Mouse (Mus musculus) telencephalon, adult 2 months (tissue): ENCODE measurements around the gene Eif3b.
"Not testable (repeated sequence)": the region's sequence is repeated elsewhere in the genome, so short reads cannot be mapped to it uniquely, and the experiment has no call there.

Experiments
- DNase-seq: peaks from one replicate; pipeline ENCODE4 v3.0.0-alpha.2; 2011; ENCODE audit warnings: low read depth, low spot score

Gene Eif3b

DNA sequence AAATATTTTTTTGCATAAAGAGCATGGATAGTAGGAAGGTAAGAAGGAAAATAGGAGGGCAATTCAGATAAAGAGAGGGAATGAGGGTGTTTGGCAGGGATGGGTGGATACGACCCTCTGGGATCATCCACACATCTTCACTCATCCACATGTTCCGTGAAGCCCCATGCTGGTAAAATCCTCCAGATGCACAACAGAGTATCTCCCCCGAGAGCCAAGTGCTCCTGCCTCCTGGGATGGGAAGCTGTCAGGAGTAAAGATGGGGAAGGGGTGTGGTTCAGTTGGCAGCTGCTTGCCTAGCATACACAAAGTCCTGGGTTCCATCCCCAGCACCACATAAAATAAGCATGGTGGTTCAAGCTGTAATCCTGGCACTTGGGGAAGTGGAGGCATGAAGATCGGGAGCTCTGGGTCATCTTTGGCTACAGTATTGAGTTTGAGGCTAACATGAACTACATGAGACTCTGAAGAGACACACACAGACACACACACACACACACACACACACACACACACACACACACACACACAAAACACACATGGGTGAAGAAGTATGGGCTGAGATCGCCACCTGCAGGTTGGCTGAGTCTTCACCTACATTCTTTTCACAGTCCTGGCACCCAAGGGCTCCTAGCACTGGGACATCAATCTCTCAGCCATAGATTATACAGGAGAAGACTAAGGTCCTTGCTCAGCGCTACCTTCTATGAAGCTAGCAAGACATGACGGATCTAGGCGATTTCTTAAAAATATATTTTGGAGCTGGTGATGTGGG is 22.8 kb upstream of the Eif3b start:
- no peak for DNase-seq

DNA sequence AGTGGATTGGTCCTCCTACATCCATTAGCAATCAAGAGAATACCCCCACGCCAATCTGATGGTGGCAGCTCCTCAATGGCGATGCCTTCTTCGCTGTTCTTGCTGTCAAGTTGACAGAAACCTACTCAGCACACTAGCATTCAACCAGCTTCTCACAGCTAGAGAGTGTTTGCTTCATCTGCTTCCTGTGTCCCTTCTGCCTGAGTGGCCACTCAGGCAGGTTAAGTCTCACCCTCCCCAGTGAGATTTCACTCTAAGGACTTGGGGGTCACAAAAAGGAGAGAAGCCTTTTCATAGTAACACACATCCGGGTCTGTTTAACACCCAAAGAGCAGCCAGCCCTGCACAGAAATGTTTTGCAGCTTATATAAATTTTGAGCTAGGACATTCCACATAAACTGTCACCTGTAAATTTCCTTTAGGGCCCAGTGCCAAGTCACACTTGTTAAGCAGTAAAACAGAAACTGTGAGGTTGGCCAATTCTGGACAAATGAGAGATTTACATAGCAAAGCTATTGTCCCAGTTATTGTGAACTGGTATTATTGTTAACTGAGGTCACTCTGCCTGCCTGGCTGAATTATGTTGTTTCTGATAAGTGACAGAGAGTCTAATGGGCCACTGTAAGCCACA is 16.4 kb upstream of the Eif3b start:
- no peak for DNase-seq

DNA sequence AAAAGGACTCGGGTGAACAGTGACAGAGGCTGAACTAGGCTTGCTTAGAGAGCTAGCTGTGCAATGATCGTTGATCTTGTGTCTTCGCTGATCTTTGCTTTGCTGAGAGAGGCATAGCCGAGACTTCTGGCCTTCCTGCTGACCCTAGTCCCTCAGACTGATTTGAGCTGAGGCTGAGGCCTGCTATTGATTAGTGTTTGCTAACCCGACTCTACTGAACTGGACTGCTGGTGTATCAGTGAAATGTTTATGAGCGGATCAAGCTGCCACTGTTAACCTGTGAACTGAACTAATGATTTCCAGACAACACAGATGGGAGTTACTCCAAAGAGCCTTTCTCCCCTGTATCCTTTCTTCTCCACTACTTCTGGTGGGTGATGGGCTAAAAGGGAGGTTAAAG is 14.0 kb upstream of the Eif3b start:
- no peak for DNase-seq

DNA sequence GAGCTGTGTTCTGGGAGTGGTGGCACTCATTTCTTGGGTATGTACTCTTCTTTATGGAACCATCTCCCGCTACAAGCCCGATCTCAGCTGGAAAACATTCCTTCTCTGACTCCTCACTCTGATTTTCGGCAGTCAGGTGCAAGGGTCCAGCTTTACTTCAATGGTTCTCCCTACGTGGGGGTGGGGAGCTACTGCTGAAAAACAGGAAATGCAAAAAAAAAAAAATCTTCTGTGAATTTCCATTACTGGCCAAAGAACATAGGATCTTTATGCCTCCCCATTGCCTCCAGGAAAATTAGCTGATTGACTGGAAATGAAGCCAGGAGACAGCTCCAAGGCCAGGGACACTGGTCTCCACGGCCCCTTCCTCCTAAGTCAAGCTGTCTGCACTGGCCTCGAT is 12.5 kb upstream of the Eif3b start:
- DNase-seq: no peak

DNA sequence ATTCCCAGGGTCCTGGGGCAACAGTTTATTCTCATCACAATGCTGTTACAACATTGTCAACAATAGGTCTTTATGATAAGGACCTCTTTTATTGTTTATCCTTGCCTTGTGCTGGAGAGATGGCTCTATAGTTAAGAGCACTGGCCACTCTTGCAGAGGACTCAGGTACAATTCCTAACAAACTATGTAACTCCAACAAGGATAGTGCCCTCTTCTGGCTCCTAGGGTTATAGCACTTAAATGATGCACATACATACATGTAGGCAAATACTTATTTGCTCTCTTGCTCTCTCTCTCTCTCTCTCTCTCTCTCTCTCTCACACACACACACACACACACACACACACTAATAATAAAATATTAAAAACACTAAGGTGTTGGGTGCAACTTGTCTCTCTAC is 10.3 kb upstream of the Eif3b start:
- DNase-seq: no peak

DNA sequence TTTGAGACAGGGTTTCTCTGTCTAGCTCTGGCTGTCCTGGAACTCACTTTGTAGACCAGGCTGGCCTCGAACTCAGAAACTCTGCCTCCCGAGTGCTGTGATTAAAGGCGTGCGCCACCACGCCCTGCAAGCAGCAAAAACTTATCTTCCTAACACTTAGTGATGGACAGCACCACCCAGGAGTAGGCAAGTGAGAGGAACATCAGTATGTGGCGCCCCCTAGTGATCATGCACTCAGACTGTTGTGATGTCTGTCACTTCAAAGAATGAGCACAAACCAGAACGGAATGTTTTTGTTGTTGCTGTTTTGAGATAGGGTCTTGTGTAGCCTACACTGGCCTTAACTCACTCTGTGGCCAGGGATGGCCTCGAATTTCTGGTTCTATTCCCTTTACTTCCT is 7.8 kb upstream of the Eif3b start:
- no peak for DNase-seq

DNA sequence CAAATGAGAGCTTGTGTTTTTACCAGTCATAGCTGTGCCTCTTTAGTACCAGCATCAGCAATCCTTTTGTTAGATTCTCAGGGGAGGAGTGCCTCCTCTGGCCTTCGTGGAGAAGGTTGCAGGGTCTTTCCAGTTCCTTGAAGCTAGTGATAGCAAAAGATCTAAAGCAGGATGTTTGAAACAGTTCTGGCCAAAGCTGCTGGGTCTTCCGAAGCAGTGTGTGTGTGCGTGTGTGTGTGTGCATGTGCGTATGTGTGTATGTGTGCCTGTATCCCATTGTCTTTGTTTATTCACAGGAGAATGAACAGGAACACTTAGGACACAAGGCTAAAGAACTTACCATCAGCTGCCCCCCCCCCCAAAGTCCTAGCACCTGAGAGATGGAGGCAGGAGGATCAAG is 4.5 kb upstream of the Eif3b start:
- DNase-seq: no peak

DNA sequence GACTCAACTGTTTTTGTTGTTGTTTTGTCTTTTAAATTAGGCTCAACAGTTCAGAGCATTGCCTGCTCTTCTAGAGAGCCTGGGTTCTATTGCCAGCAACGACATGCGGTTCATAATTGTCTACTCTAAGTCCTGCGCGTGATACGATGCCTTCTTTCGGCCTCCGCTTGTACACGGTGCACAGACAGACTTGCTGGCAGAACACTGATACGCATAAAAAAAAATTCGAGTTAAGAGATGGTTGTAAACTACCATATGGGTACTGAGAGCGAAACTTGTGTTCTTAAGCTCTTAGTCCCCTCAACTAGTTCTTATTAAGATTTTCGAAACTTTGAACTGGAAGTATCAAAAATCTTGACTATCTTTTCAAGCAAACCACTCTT is 1.0 kb upstream of the Eif3b start:
- DNase-seq: no peak

DNA sequence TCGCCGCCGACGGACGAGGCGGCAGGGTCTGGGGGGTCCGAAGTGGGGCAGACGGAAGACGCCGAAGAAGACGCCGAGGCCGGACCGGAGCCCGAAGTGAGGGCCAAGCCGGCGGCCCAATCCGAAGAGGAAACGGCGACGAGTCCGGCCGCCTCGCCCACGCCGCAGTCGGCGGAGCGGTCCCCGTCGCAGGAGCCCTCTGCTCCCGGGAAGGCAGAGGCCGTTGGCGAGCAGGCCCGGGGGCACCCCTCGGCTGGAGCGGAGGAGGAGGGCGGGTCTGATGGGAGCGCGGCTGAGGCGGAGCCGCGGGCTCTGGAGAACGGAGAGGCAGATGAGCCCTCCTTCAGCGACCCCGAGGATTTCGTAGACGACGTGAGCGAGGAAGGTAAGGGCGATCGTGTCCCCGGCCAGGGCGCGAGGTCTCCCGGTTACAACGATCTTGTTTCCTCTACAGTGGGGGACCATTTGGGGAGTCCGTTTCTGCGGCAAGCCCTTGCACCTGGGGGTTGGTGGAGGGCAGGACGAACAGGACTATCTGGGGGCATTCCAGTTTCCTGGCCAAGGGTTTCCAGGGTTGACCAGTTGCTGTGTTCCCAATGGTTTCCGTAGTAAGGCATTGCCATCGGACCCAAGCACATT is 433 bp downstream of the Eif3b start:
- no peak for DNase-seq

DNA sequence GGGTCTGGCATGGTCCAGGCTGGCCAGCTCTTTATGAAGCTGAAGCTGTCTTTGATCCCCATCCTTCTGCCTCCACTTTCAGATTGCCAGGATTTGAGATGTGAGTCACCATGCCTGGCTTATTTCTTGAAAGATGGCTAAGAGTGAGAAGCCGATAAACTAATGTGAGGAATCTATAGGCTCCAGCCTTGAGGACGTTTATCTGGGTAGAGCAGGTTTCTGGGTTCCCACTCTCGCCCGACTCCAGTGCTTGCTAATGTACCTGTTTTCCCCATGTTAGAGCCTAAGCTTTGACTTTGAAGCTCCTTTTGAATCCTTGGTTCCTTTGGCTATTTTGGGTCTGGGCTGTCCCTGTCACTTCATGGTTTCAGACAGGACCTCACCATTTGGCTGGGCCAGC is 1.5 kb downstream of the Eif3b start:
- no peak for DNase-seq

DNA sequence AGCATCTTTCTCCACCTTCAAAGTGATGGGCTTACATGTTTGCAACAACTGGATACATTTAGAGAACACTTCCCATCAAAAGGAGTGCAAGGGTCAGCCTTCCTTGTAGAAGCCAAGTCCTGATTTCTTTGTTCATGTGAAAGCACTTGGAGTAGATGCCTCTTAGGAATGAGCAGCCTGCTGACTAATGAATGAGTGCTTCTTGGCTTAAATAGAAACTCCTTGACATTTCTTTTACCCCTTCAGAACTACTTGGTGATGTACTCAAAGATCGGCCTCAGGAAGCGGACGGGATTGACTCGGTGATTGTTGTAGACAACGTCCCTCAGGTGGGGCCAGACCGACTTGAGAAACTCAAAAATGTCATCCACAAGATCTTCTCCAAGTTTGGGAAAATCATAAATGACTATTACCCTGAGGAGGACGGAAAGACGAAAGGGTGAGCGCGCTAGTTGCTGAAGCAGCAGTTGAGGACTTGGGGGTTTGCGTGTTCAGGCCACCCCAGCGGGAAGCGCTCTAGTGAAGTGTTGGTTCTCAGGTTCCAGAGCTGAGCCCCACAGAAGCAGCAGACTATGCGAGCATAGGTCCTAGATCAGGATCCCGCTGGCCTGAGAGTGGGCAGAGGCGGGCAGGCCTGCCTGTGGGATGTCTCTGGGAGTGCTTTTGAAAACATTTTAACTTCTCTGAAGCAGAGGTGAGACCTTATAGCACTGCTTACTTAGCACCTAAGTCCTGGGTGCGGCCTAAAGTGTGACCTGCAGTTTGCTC is 6.1 kb downstream of the Eif3b start:
- DNase-seq: no peak

DNA sequence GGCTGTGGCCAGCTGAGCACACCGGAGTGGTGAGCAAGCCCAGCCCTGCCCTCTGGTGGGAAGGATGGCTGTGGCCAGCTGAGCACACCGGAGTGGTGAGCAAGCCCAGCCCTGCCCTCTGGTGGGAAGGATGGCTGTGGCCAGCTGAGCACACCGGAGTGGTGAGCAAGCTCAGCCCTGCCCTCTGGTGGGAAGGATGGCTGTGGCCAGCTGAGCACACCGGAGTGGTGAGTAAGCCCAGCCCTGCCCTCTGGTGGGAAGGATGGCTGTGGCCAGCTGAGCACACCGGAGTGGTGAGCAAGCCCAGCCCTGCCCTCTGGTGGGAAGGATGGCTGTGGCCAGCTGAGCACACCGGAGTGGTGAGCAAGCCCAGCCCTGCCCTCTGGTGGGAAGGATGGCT is 20.0 kb downstream of the Eif3b start:
- DNase-seq: not testable (repeated sequence)

DNA sequence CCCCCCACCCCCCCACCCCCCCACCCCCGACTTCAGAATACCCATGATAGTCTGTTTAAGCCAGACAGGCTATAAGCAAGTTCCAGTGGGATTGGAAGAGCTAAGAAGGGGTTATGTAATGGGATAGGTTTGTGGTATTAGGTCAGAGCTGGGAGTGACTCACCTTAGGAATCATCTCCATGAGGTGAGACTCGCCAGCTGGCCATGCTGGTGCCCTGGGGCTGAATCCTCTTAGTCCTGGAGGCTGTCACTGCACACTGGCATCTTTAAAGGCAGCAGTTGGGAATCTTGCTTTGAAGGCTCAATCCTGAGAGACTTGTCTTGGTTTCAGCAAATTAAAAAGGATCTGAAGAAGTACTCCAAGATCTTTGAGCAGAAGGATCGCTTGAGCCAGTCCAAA is 22.3 kb downstream of the Eif3b start:
- DNase-seq: no peak

DNA sequence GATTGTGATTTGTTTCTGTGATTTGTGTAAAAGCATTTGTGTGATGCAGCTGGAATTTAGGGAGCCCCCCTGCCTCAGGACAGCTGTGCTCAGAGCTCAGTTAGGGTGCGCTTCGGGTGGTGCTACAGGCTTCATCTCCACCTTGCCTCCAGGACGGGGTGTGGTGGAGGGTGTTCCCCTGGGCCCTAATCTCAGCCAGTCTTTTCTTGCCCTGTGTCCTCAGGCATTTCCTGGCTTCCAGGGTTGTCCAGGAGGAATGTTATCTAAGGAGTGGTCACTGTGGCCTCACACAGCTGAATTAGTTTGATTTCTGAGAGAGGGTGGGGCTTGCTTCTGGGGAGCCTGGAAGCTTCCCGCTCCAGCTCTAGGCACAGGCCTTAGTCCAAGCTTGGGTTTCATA is 24.9 kb downstream of the Eif3b start:
- DNase-seq: no peak

DNA sequence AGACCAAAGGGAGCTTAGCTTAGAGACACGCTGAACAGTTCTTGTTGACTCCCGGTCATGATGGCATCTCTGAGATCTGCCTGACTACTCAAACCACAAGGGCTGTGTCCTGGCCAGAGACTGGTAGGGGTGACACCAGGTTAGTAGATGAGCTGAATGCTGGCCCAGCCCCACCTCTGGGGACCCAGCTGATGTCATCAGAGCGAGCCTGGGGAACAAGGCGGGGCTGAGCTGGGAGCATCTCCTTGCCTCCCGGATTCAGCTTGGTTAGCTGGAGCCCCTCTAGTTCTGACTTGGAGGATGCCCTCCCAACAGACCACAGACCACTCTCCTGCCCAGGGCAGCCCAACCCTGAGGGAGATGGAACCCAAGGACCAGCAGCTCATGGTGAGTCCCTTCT is 26.2 kb downstream of the Eif3b start, which contains the start of gene Gm4869:
TSS of gene Gm4869 (plus strand) at position 301 of the 400 bp plus-strand sequence.
- DNase-seq: no peak

DNA sequence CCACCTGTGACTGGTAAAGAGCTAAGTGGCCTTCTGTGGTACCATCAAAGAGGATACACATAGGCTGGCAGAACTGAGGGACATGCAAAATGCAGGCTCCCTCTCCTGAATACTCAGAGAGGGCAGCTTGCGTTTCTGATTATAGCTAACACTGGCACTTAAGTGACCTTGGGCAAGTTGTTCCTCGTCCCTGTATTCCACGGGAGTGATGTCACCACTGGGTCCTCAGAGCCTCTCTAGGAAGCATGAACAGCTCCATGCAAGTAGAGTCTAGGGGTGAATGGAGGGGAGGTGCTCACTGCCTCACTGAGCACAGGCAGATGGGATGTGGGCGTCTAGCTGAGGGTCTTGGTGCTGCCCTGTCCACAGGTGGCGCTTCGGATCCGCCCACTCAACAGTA is 26.9 kb downstream of the Eif3b start:
- no peak for DNase-seq

DNA sequence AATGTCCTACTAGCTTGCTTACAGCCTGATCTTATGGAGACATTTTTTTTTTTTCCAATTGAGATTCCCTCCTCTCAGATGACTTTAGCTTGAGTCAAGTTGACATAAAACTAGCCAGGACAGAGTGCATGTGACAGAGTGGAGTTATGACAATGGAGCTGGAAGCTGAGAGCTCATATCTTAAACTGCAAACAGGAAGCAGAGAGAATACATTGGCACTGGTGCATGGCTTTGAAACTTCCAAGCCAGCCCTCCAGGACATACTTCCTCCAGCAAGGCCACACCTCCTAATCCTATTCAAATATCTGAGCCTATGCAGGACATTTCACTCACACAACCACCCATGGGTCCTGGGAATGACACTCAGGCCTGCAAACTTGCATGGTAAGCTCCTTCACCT is 35.4 kb downstream of the Eif3b start:
- no peak for DNase-seq

DNA sequence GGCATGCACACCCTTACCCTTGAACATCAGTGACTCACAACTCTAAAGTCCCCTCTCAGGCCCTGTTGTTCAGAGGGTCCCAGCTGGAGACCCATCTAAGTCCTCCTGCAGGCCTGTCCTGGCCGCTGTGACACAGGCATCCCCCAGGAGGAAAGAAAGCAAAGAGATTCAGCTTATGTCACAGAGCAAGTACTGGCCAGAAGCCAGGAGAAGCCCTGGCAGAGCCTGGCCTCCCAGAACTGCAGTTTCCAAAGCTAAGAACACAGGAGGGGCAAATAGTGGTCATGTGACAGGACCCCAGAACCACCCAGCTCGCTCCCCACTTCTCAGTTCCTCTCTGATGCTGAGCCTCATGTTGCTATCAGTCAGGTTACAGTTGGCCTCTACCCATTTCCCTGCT is 36.3 kb downstream of the Eif3b start:
- DNase-seq: no peak

DNA sequence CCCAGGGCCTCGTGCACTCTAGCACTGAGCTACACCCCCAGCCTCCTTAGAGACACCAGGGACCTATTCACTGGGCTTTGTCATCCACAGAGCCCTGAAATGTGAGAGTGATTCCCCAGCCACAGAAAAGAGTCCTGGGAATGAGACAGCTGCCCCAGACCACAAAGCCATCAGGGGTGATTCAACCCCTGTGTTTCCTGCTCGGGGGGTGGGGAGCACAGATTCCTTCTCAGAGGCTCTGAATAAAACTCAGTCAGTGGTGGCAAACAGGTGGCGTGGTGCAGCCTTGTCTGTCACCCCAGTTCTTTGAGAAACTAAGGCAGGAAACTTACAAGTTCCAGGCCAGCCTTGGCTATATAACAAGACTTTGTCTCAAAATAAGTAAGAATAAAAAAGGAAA is 42.3 kb downstream of the Eif3b start:
- no peak for DNase-seq

DNA sequence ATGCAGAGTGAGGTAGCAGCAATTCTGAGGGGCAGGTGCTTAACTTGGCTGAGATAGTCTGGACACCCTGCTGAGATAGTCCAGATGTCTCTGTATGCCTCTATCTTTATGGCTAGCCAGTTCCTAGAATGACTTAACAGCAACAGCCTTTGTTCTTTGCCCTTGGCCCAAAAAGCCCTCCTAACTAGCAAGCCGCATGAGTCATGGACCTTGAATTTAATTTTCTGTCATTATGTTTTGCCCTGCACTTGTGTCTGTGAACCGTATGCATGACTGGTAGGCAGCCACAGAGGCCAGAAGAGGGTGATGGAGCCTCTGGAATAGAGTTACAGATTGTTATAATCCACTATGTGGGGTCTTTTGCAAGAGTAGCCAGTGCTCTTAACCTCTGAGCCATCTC is 44.0 kb downstream of the Eif3b start:
- DNase-seq: not testable (repeated sequence)

DNA sequence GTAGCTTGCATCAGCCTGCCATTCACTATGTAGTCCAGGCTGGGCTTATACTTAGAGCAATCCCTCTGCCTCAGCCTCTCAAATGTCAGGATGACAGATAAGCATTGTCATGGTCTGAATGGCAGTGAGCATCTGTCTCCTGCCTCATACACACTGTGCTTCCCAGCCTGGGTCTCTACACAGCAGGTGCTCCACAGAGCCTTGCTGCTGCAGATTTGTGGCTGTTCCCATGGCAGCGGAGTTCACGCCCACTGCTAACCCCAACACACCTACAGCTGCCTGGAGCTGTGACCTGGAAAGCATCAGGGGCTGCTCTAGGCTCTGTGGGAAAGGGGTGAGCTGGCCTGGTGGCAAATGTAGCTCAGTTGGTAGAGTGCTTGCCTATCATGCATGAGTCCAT is 45.8 kb downstream of the Eif3b start:
- DNase-seq: no peak

DNA sequence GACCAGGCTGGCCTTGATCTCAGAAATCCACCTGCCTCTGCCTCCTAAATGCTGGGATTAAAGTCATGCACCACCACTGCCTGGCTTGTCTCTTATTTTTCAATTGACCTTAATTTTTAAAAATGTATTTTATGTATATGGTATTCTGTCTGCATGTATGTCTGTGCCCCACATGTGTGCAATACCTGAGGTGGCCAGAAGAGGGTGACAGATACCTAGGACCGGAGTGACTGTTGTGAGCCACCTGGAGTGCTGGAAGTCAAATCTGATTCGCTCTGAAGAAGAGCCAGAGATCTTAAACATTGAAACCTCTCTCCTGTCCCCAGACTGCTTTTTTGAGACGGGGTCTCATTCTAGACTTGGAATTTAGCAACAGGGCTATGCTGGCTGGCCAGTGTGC is 53.2 kb downstream of the Eif3b start:
- no peak for DNase-seq
